Mouse (Mus musculus) liver, postnatal 0 days (tissue): ENCODE results near the gene Lamb2.

Experiments used
- CTCF ChIP-seq: sonication (generic); IDR thresholded peaks from 2 replicates; pipeline ENCODE4 v1.5.1; 2016; ENCODE audit warnings: antibody characterized with exemption, low read depth
- EP300 ChIP-seq: IDR thresholded peaks from 2 replicates; pipeline ENCODE4 v1.6.1; 2016; ENCODE audit warnings: antibody characterized with exemption, low read depth, mild to moderate bottlenecking

GRCm38 (mm10) chr9:108485301-108485875, 5.9 kb downstream of the Lamb2 start:
- no peak for TF ChIP-seq CTCF
- no peak for TF ChIP-seq EP300
